Mouse (Mus musculus) layer of hippocampus, adult 11-12 months (tissue): ENCODE measurements around the gene Odf2l.

Source experiments
- DNase-seq: peaks from one replicate; pipeline ENCODE4 v3.0.0; 2022; ENCODE audit warnings: low spot score

Odf2l gene

GRCm38 (mm10) chr3:145118254-145119001 lies at the start of gene Odf2l:
TSS of gene Odf2l (plus strand) at chr3:145118588.
- DNase-seq, result peak; percentile 98

DNA sequence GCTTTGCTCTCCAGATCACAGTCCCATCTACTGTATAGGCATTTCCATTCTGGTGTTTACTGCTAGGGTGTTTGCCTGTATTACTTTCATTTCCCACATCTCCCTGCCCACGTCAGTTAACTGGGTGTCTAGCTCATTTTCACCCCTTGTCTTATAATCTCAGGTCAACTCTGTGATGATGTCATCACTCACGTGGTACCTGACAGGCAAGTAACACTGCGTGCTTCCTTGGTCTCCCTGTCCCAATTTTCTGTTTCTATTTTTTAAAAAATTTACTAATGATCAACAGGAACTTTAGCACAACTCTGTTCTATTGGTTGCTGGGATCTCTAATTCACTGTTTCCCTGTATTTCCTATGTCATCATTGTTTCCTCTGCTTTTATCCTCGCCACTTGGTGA lies 49.4 kb upstream of the Odf2l start:
- DNase-seq, result no peak

DNA sequence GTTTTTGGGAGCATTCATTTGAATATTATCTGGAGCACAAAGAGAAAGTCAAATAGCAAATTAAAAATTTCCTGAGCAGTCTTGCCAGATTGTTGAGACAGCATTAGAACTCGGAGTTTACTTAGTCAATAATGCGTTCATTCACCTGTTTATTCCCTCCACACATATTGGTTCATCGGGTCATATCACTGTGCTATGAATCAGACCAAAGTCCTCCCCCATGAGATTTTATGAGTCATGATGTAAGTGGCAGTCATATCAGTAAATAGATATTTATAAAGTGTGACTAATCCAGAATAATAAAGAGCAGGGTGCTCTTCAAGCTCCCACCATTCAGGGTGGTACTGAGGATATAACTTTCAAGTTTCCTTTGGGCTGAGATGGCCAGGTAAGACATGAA lies 46.0 kb upstream of the Odf2l start:
- no peak for DNase-seq

DNA sequence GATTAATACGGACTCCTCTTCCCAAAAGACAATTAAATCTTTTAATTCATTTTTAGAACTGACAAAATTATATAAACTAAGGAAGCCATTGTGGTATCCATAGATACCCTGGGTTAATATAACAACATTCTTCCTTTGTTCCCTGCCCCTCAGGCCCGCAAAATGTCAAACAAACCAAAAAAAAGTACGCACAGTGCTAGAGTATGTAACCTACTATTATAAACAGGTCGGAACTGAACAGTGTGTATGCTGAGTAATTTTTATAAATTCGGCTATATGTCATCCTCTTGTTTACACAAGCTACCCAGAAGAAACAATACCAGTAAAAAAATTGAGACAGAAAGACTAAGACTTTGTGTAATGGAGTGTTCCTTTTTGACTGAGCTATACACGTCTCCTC lies 40.0 kb upstream of the Odf2l start:
- DNase-seq, result no peak

- no peak for DNase-seq
These were observed 37.5 kb upstream of the Odf2l start for GRCm38 (mm10) chr3:145080904-145081303.

DNA sequence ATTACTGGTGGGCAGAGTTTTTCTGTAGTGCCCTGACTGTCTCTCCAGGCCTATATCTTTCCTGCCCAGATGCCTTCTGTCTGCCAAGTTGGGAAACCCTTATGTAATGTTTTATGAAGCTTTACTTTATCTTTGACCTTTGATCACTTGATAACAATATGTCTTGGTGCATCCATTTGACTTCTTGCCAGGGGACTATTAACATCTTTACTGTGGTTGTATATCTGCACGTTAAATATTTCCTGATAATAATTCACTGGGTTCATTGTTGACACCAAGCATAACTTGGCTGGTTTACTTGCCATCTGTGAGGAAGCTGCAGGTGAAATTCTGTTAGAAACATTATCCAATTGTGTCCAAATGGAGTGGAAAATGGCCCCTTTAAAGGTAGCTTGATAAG lies 35.3 kb upstream of the Odf2l start:
- DNase-seq, result no peak

- DNase-seq, result no peak
These were observed 32.2 kb upstream of the Odf2l start for GRCm38 (mm10) chr3:145086180-145086579.

GRCm38 (mm10) chr3:145087857-145088598 lies 30.4 kb upstream of the Odf2l start:
- no peak for DNase-seq

- DNase-seq, result no peak
These were observed 19.1 kb upstream of the Odf2l start, which contains the start of gene Clca2 for GRCm38 (mm10) chr3:145099291-145099690. TSS of gene Clca2 (minus strand) at chr3:145099443.

DNA sequence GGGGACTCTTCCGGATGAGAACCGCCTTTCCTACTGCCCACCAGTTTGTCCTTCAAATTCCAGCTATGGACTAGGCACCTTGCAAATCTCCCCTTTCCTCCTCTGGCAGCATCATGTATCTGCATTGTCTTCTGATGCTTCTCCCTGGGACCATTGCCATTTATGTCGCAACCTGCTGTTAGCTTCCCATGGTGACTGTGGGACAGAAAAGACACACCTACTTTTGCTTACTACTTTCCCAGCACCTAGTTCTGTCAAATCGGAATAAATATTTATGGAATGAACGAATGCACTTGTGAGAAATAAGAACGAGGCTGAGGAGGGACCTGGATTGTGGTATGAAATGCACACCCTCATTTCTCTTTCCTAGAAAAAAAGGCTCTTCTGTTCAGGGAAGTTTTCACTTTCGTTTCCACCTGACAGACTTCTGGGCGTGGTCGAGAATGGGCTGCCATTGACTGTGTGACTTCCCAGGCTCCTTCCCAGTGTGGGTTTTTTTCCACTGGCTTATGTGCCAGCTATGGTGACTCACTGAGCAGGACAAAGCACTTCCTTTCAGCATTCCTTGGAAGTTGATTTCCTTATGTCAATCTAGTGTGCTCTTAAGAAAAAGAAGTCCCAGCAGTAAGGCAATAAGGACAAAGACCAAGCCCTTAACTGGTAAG lies 16.4 kb upstream of the Odf2l start:
- no peak for DNase-seq

DNA sequence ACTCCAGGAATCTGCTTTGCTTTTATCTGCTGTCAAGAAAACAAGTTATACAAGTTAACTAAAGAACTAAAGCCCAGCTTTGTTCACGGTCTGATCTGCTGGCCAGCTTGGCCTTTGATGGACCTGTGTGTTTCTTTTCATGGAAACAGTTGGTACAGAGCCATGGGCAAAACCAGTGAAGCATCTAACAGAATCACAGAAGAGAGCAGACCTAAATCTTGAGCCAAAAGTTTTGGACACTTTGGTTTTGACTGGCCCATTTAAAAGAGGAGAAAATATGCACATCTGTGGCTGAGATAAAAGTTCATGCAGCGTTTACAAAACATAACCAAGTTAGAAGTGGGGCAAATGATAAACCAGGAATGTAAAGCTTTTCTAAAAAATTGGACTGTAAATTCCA lies 15.1 kb upstream of the Odf2l start:
- no peak for DNase-seq

DNA sequence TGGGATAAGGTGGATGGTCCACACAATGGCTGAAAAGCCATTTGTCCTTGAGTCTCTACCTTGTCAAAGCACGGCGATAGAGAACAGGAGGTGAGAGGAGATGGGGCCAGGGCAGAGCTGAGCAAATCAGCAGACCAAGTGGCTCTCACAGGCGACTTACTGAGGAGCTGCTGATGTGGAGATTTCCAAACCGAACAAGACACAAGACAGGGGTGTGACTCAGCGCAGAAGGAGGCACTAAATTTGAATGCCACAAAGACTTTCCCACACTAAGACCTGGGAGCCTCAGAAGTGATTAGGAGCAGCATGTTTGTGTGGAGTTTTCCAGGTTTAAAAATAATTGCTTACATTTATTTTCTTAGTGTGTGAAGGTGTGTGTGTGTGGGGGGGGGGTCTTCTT lies 14.6 kb upstream of the Odf2l start:
- DNase-seq, result no peak

DNA sequence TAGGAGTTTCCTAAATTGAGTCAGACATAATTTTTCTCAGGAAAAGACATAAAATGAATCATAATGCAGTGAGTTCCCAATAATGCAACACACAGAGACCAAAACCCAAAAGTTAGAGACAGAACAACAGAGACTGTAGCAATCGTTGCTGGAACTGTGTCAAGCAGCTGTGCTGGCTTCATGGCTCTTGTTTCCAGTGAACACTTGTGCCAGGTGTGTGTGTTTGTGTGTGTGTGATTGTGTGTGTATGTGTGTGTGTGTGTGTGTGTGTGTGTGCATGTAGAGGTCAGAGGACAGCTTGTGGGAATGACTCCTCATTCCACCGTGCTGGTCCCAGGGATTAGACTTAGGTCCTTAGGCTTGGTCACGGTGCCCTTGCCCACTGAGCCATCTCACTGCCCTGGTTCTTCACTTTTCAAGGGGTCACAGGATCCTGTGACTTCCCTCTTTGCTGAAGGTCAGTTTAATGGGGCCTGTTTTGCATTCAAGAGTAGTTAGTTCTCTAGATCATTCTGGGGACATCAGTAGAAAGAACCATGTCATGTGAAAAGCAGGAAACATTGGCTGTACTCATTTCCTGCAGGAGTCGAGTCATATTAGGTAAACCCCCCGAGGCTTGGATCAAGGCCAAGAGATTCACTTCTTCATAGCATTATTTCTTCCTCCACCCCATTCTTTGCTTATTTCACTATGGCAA lies 13.2 kb upstream of the Odf2l start:
- DNase-seq, result no peak

- DNase-seq, result no peak
These were observed 12.4 kb upstream of the Odf2l start for GRCm38 (mm10) chr3:145105773-145106504.

DNA sequence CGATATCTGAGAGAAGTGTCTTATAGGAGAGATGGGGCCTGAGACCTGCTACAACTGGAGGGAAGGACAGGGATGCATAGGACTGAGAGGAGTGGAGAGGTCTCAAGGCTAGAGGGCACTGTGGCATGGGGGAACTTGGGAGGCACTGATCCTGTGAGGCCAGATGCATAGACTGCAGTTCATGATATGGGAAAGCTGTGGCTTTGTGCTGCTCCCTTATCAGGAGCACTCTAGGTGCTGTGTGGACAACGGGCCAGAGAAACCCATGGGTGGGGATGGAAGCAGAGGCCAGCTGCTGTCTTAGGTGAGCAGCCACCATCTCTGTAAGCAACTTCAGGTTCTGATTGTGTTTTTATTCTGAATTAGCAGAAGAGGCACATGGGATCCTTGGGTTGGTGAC lies 3.2 kb upstream of the Odf2l start:
- DNase-seq, result no peak

DNA sequence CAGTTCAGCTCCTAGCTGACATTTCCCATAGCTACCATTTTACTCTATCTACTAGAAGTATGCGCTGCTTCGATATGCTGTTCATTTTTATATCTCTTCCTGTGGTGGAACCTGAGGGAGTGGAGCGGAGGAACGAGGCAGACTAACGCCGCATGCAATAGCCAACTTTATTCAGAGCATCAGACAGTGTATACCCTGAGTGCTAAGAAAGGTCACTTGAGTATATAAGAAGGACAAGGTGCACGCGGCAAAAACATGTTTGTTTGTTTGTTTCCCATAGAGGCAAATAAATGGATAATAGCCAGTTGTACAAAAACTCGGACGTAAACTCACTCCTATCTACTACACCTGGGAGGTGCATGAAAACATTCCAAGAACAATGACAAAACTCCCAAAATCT lies 751 bp upstream of the Odf2l start:
- DNase-seq, result no peak

DNA sequence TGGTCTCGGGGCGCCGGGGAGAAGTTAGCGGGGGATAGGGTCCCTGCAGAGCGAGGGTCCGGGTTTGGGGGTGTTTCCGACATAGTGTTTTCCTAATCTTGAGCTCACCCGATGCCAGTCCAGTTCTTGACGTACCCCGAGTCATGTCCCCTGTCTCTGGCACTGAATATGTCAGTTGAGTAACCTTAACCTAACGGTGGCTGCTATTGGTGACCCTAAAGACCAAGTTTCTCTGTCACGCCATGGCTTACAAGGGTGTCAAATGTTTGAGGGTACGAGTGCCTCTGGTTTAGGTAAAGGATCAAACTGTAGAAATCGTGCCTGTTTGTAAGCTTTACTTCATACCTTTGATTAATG lies 592 bp downstream of the Odf2l start:
- no peak for DNase-seq

- DNase-seq, result no peak
These were observed 1.0 kb downstream of the Odf2l start for GRCm38 (mm10) chr3:145119425-145119824.

DNA sequence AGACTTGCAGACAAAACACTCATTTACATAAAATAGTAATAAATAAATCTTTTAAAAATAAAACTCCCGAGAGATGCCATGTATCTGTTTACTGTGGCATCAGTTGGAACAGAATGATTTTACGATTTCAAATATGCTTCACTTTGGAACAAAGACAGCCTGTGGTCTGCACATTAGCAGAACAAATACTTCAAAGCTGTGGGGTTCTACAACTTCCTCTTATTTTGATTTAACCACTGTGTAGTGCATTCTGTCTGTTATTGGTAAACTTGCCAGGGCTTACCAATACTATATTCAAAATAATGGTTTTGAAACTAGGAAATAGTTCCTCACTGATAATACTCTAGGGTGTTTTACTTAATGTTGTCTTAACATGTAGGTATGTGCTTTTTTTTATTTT lies 8.2 kb downstream of the Odf2l start:
- DNase-seq, result no peak

GRCm38 (mm10) chr3:145129356-145129755 lies 11.0 kb downstream of the Odf2l start:
- DNase-seq, result no peak

GRCm38 (mm10) chr3:145131210-145131868 lies 13.0 kb downstream of the Odf2l start:
- no peak for DNase-seq
